Comparison of ENCODE assay signal across 18 mouse cellular contexts in genomic region chr2:44854475-44854874, GRCm38 (mm10).
"Had no signal": no experiment of that assay in that cellular context is flagged by ENCODE, and none has a peak within 500 bp of the region (broad histone marks: within the 10 kb centered on the region; RNA-seq: fewer than 3 reads in every experiment).

No protein-coding gene starts in this region.

- DNase-seq: gastrocnemius, adult 2 months; gastrocnemius, postnatal 10 days; gastrocnemius, postnatal 25 days; heart, adult 18-20 months; heart, postnatal 10 days; heart, postnatal 4 days; kidney, adult 18-20 months; kidney, adult 9 months; kidney, postnatal 14 days; kidney, postnatal 36 days; layer of hippocampus, adult 9-11 months; layer of hippocampus, postnatal 36 days; liver; liver, embryonic 13.5 days had no signal

- ATAC-seq: hindbrain, embryonic 16.5 days; inflammation-experienced regulatory T-cells, adult 6 months; intestine, embryonic 15.5 days; intestine, postnatal 0 days had no signal
